Mouse (Mus musculus) embryonic facial prominence, embryonic 11.5 days (tissue): Measurements from ENCODE around the gene Gcnt4. TPM values are rescaled to one million over a fixed set of nuclear protein-coding genes. Genes with fewer than 3 reads are reported as not detected.
"Not testable (repeated sequence)": the region's sequence is repeated elsewhere in the genome, so short reads cannot be mapped to it uniquely, and the experiment has no call there.

Source experiments
- ATAC-seq: fragments of 200-750 bp; cut with Nextera tagmentation; replicated peaks from 2 replicates; pipeline ENCODE4 v1.8.0; 2017; ENCODE audit warnings: low read depth; ENCODE audit not compliant: insufficient number of reproducible peaks, low FRiP score, low TSS enrichment
- DNase-seq: peaks from one replicate; pipeline ENCODE4 v3.0.0-alpha.2; 2015; ENCODE audit warnings: low spot score
- H3K27ac ChIP-seq: fragments of 300-500 bp; sonication (generic); replicated peaks from 2 replicates; pipeline ENCODE4 v1.5.1; 2014; ENCODE audit warnings: mild to moderate bottlenecking, low read depth, low read length, control low read depth
- H3K27me3 ChIP-seq: fragments of 300-500 bp; sonication (generic); 2 replicates; pipeline ENCODE4 v1.6.1; 2014; ENCODE audit warnings: mild to moderate bottlenecking, low read length, moderate library complexity, mixed read lengths; ENCODE audit not compliant: control insufficient read depth, insufficient read depth
- H3K36me3 ChIP-seq: fragments of 300-500 bp; sonication (generic); replicated peaks from 2 replicates; pipeline ENCODE4 v1.6.1; 2014; ENCODE audit warnings: low read depth, mild to moderate bottlenecking, low read length, moderate library complexity, mixed read lengths; ENCODE audit not compliant: control insufficient read depth, insufficient read depth
- H3K4me1 ChIP-seq: fragments of 300-500 bp; sonication (generic); 2 replicates; pipeline ENCODE4 v1.6.1; 2014; ENCODE audit warnings: low read length, mixed read lengths; ENCODE audit not compliant: control insufficient read depth, insufficient read depth
- H3K4me2 ChIP-seq: fragments of 300-500 bp; sonication (generic); 2 replicates; pipeline ENCODE4 v1.6.1; 2014; ENCODE audit warnings: low read depth, mild to moderate bottlenecking, control low read depth, low read length, moderate library complexity
- H3K4me3 ChIP-seq: fragments of 300-500 bp; sonication (generic); 2 replicates; pipeline ENCODE4 v1.5.1; 2014; ENCODE audit warnings: low read depth, low read length, control low read depth
- H3K9ac ChIP-seq: fragments of 300-500 bp; sonication (generic); replicated peaks from 2 replicates; pipeline ENCODE4 v1.6.1; 2014; ENCODE audit warnings: mild to moderate bottlenecking, control low read depth, low read length
- H3K9me3 ChIP-seq: fragments of 300-500 bp; sonication (generic); replicated peaks from 2 replicates; pipeline ENCODE4 v1.6.1; 2016; ENCODE audit warnings: mild to moderate bottlenecking, low read length, inconsistent platforms, mixed read lengths; ENCODE audit not compliant: control insufficient read depth
- WGBS: fragments of 180-500 bp; shearing (Covaris S2); extraction: QIAGEN DNeasy Blood & Tissue Kit; methylation state at CpG from one replicate; pipeline ENCODE4 v1.1.7; 2014; 5-methylcytosine and 5-hydroxymethylcytosine counted together
- polyA plus RNA-seq: library from polyadenylated mRNA; unstranded; fragments of >200 nt; fragmentation: Nextera tagmentation; extraction: Ambion mirVana; gene quantifications from 2 replicates; pipeline ENCODE4 v1.2.1, GENCODE M21; 2014

Gene Gcnt4
- polyA plus RNA-seq, 1 experiment from 2014 or later, result 0.07 TPM

DNA sequence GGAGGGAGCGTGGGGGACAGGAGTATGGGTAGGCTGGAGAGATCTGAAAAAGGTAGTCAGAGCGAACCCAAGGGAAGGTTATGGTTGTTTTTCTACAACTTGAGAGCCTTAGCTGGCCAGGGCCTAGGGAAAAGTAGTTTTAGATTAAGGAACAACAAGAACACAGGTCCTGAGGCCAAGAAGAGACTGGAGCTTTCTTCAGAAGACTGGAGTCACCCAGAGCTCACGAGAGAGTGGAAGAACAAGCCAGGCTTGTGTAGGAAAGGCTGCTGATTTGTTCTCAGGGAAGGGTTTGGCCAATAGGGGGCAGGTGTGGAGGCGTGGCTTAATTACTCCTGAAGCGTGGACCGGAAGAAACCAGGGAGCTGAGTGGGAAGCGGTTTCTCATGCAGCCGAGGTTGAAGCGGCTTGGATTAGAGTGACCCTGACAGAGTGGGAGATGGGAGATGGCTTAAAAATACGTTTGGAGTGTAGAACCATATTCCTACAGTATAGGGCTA lies 12.6 kb downstream of the Gcnt4 start:
- Histone ChIP-seq H3K4me3 (no peak overlapping the region), H3K4me2 (no peak overlapping the region), H3K27ac (no peak overlapping the region), H3K27me3 (no peaks in the 10 kb centered on the region), H3K36me3 (no peaks in the 10 kb centered on the region), H3K9me3 (no peaks in the 10 kb centered on the region), H3K4me1 (no peaks in the 10 kb centered on the region), H3K9ac (no peak overlapping the region)
- WGBS, result 68% methylated on average over 10 of the region's 10 CpGs
- DNase-seq, result no peak
- ATAC-seq, result no peak

DNA sequence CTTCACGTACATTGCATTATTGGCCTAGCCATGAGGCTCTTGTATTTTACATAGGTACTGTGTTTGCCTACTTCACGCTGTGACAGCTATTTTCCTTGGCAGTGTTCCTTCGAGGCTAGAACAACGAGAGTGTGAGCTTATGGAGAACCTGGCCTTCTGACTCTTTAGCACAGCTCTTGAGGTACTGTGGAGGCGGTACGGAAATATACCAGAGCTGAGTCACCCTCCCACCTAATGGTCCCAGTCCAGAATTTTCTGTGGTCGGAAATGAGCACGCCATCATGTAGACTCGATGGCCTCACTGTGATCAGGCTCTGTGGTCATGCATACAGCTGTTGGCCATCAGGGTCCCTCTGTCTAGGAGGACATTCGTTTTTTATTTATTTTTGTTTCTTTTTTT lies 15.2 kb downstream of the Gcnt4 start:
- WGBS, result 90% methylated on average over 10 of the region's 10 CpGs
- H3K4me2 ChIP-seq, result no peak overlapping the region

DNA sequence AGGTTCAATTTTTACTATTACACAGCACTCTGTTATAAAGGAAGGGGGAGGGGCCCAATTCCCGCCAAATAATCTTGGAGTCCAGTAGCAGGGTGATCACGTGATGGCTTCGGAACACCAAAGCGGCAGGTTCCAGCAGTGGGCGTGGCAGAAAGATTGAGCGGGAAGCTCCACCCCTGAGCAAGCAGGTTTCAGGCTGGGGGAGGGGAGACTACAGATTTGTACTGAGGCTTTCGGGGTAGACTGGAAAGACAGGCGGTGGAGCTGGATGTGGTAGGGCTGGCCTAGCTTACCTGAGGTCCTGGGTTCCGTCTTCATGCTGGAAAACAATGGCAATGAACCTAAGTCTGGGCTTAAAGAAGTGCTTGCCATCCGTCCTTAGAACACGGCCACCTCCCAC lies 17.0 kb downstream of the Gcnt4 start:
- not testable (repeated sequence) for H3K4me1 ChIP-seq, ATAC-seq, DNase-seq, H3K9me3 ChIP-seq, H3K9ac ChIP-seq, H3K36me3 ChIP-seq, H3K27ac ChIP-seq, H3K4me3 ChIP-seq, H3K27me3 ChIP-seq, H3K4me2 ChIP-seq
- 83% methylated on average over 11 of the region's 11 CpGs for WGBS

More for the DNA sequence above, 15.2 kb downstream of the Gcnt4 start:
- no peak for DNase-seq
- Histone ChIP-seq H3K36me3 (no peaks in the 10 kb centered on the region), H3K9ac (no peak overlapping the region), H3K4me1 (no peaks in the 10 kb centered on the region), H3K9me3 (no peaks in the 10 kb centered on the region), H3K27ac (no peak overlapping the region), H3K27me3 (no peaks in the 10 kb centered on the region), H3K4me3 (no peak overlapping the region)
- ATAC-seq, result no peak

- Histone ChIP-seq H3K4me1 (no peaks in the 10 kb centered on the region), H3K27ac (no peak overlapping the region), H3K4me3 (no peak overlapping the region), H3K36me3 (no peaks in the 10 kb centered on the region), H3K27me3 (no peaks in the 10 kb centered on the region), H3K9me3 (no peaks in the 10 kb centered on the region), H3K4me2 (no peak overlapping the region), H3K9ac (no peak overlapping the region)
- WGBS, result 39% methylated on average over 3 of the region's 3 CpGs
- ATAC-seq (no peak), DNase-seq (no peak)
Measured at GRCm38 (mm10) chr13:96943571-96943970, 19.1 kb downstream of the Gcnt4 start.

DNA sequence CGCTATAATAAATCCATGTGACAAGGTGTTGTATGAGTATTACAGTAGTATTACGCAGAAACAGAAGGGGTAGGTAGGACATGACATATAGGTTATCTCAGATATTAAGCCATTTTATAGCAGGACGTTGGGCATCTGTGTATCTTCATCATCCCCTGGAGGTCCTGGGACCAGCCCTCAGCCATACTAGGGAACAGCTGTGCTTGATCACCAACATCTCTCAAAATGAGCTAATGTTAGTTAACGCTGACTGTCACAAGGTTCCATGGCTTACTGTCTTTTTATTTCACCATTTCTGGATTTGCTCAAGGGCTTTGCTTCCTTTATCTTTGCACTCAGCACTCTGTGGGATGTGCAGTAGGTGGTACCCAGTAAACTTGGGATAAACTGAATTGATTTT lies 21.3 kb downstream of the Gcnt4 start:
- no peak overlapping the region for H3K4me2 ChIP-seq
- H3K4me1 ChIP-seq, result no peaks in the 10 kb centered on the region
- H3K36me3 ChIP-seq, result no peaks in the 10 kb centered on the region
- no peaks in the 10 kb centered on the region for H3K9me3 ChIP-seq
- 93% methylated on average over 4 of the region's 4 CpGs for WGBS
- DNase-seq, result no peak
- no peak overlapping the region for H3K27ac ChIP-seq
- H3K9ac ChIP-seq, result no peak overlapping the region
- no peaks in the 10 kb centered on the region for H3K27me3 ChIP-seq
- no peak overlapping the region for H3K4me3 ChIP-seq
- no peak for ATAC-seq

- Histone ChIP-seq H3K4me1 (no peaks in the 10 kb centered on the region), H3K9ac (no peak overlapping the region), H3K27ac (no peak overlapping the region), H3K4me3 (no peak overlapping the region), H3K27me3 (no peaks in the 10 kb centered on the region), H3K9me3 (no peaks in the 10 kb centered on the region), H3K36me3 (no peaks in the 10 kb centered on the region), H3K4me2 (no peak overlapping the region)
- ATAC-seq (no peak), DNase-seq (no peak)
- 83% methylated on average over 7 of the region's 7 CpGs for WGBS
Measured at GRCm38 (mm10) chr13:96947722-96948121, 23.2 kb downstream of the Gcnt4 start.

GRCm38 (mm10) chr13:96951880-96952279 lies 27.4 kb downstream of the Gcnt4 start:
- Histone ChIP-seq H3K4me3 (no peak overlapping the region), H3K9me3 (no peaks in the 10 kb centered on the region), H3K27ac (no peak overlapping the region), H3K36me3 (no peaks in the 10 kb centered on the region), H3K9ac (no peak overlapping the region), H3K4me1 (no peaks in the 10 kb centered on the region), H3K27me3 (no peaks in the 10 kb centered on the region), H3K4me2 (no peak overlapping the region)
- DNase-seq (no peak), ATAC-seq (no peak)
- WGBS, result 74% methylated on average over 2 of the region's 2 CpGs

DNA sequence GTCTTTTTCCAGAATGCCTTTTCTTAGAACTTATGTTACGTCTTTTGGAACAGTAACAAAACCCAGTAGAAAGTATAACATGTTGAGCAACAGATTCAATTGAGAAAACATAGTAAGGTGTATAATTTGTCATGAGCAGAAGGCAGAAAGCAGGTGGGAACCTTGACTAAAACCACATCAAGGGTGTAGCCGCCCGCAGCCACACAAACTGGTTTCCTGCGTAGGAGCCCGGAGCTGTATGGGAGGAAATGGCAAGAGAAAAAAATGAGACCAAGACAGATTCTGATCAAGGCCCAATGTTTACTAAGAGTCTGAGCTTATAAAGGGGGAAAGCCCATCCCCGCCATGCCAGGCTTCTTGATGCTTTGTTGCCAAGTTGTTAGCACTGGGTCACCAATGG lies 32.0 kb downstream of the Gcnt4 start:
- no peaks in the 10 kb centered on the region for H3K4me1 ChIP-seq
- H3K4me2 ChIP-seq, result no peak overlapping the region
- H3K27ac ChIP-seq, result no peak overlapping the region
- WGBS, result 93% methylated on average over 6 of the region's 6 CpGs
- ATAC-seq (no peak), DNase-seq (no peak)
- no peak overlapping the region for H3K4me3 ChIP-seq
- no peaks in the 10 kb centered on the region for H3K27me3 ChIP-seq
- H3K9ac ChIP-seq, result no peak overlapping the region
- H3K36me3 ChIP-seq, result no peaks in the 10 kb centered on the region
- H3K9me3 ChIP-seq, result no peaks in the 10 kb centered on the region
